Mouse (Mus musculus): ENCODE measurements around the gene Kcnab2.

- TF ChIP-seq CTCF (IDR thresholded peaks at IDR 0.05; ENCODE audit: insufficient read depth, low read depth, low read length), result no peak
- no peak for TF ChIP-seq POLR2A (IDR thresholded peaks at IDR 0.05; ENCODE audit: insufficient read depth, low read depth, low read length)
Measured at GRCm38 (mm10) chr4:152410961-152411360, 66.7 kb downstream of the Kcnab2 start.
